Mouse (Mus musculus) heart, postnatal 0 days (tissue): ENCODE data around the gene Manbal. TPM values are rescaled to one million over a fixed set of nuclear protein-coding genes. Genes with fewer than 3 reads are reported as not detected.
A peak's percentile ranks its signal among the peaks of the same experiment; 100 is the strongest.

Experiments
- ATAC-seq: fragments of 200-750 bp; cut with Nextera tagmentation; 2 replicates; pipeline ENCODE4 v1.8.0; 2017; ENCODE audit warnings: low read depth, moderate number of reproducible peaks, moderate library complexity; ENCODE audit not compliant: insufficient read depth
- DNase-seq: peaks from one replicate; pipeline ENCODE4 v3.0.0-alpha.2; 2016; ENCODE audit warnings: low spot score
- H3K27ac ChIP-seq: fragments of 300-500 bp; sonication (generic); 2 replicates; pipeline ENCODE4 v1.5.1; 2014; ENCODE audit warnings: low read depth, mild to moderate bottlenecking
- H3K27me3 ChIP-seq: fragments of 300-500 bp; sonication (generic); 2 replicates; pipeline ENCODE4 v1.6.1; 2014; ENCODE audit warnings: low read length, mixed read lengths; ENCODE audit not compliant: control insufficient read depth, insufficient read depth
- H3K36me3 ChIP-seq: fragments of 300-500 bp; sonication (generic); replicated peaks from 2 replicates; pipeline ENCODE4 v1.6.1; 2014; ENCODE audit warnings: low read length, mixed read lengths; ENCODE audit not compliant: control insufficient read depth, insufficient read depth
- H3K4me1 ChIP-seq: fragments of 300-500 bp; sonication (generic); 2 replicates; pipeline ENCODE4 v1.6.1; 2014; ENCODE audit warnings: antibody characterized with exemption; ENCODE audit not compliant: control insufficient read depth, insufficient read depth
- H3K4me2 ChIP-seq: fragments of 300-500 bp; sonication (generic); 2 replicates; pipeline ENCODE4 v1.6.1; 2014; ENCODE audit warnings: low read depth, mild to moderate bottlenecking, low read length, moderate library complexity
- H3K4me3 ChIP-seq: fragments of 300-500 bp; sonication (generic); 2 replicates; pipeline ENCODE4 v1.5.1; 2014; ENCODE audit warnings: low read depth, low read length
- H3K9ac ChIP-seq: fragments of 300-500 bp; sonication (generic); replicated peaks from 2 replicates; pipeline ENCODE4 v1.6.1; 2014; ENCODE audit warnings: low read depth, low read length, mixed read lengths
- H3K9me3 ChIP-seq: fragments of 300-500 bp; sonication (generic); replicated peaks from 2 replicates; pipeline ENCODE4 v1.6.1; 2016; ENCODE audit warnings: low read length; ENCODE audit not compliant: control insufficient read depth
- CTCF ChIP-seq: IDR thresholded peaks from 2 replicates; pipeline ENCODE4 v1.5.1; 2016; ENCODE audit warnings: antibody characterized with exemption, control low read depth, low read depth
- EP300 ChIP-seq: IDR thresholded peaks from 2 replicates; pipeline ENCODE4 v1.6.1; 2016; ENCODE audit warnings: antibody characterized with exemption, low read depth
- WGBS: fragments of 180-500 bp; shearing (Covaris S2); extraction: QIAGEN DNeasy Blood & Tissue Kit; methylation state at CpG from one replicate; pipeline ENCODE4 v1.1.7; 2014; 5-methylcytosine and 5-hydroxymethylcytosine counted together
- polyA plus RNA-seq: library from polyadenylated mRNA; unstranded; fragments of >200 nt; fragmentation: Nextera tagmentation; extraction: Ambion mirVana; gene quantifications from 2 replicates; pipeline ENCODE4 v1.2.1, GENCODE M21; 2015
- total RNA-seq: library from RNA; depleted of rRNA; stranded (reverse); fragments of >200 nt; gene quantifications from 2 replicates; pipeline ENCODE4 v1.2.3, GENCODE M21; 2014; ENCODE audit warnings: low replicate concordance

Manbal gene
- total and polyA plus RNA-seq, 2 experiments from 2014 or later, result 23.6 to 55.5 TPM

DNA sequence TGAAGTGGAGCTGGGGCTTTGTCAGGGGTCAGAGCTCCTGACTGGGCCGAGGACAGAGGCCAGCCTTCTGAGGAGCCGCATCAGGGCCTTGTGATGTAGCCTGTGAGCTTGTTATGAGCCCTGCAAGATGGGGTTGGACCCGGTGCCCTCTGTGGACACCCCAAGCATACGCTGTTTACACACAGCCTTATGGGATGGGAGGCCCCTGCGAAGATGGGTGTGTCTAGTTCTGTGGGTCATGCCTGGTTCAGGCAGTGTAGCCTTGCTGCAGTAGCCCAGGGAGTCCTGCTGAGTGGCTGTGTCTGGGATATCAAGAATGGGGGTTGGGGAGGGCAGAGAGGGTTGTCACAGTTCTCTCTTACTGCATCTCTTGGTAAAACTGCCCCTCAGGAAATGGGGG, 64.5 kb downstream of the Manbal start:
- TF ChIP-seq CTCF, result no peak
- no peak for TF ChIP-seq EP300
- Histone ChIP-seq H3K9me3 (no peaks in the 10 kb centered on the region), H3K9ac (no peak overlapping the region), H3K4me1 (peaks cover 16% of the 10 kb centered on the region; the same call in 1 of the 2 replicates), H3K27me3 (no peaks in the 10 kb centered on the region), H3K4me3 (no peak overlapping the region), H3K27ac (no peak overlapping the region), H3K36me3 (no peaks in the 10 kb centered on the region), H3K4me2 (no peak overlapping the region)
- DNase-seq (no peak), ATAC-seq (no peak)
- WGBS, result 75% methylated on average over 5 of the region's 5 CpGs

DNA sequence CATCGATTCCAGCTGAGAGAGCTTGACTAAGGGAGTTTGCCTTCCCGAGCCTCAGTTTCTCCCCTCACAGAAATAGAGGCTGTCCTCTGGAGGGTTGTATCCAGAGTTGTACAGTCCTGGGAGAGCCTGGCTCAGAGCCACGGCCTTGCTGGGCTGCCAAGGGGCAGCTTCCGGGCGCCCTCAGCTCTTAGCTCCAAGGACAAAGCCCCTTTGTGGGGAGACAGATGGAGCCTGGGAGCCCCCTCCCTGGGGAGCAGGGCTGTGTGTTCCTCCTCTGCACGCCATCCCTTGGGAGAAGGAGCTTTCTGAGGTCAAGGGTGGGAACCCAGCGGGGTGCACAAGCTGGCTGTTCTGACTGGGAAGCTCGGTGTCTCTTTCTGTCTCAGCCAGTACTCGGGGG, 65.1 kb downstream of the Manbal start:
- Histone ChIP-seq H3K27ac (0 out of 2 replicates have a peak overlapping the region, but pooled peaks have one; percentile 13), H3K36me3 (no peaks in the 10 kb centered on the region), H3K9me3 (no peaks in the 10 kb centered on the region), H3K4me3 (no peak overlapping the region), H3K27me3 (no peaks in the 10 kb centered on the region), H3K4me2 (no peak overlapping the region), H3K9ac (no peak overlapping the region; the same call in 1 of the 2 replicates), H3K4me1 (peaks cover 16% of the 10 kb centered on the region; the same call in 1 of the 2 replicates)
- ATAC-seq (no peak), DNase-seq (no peak)
- WGBS, result 56% methylated on average over 9 of the region's 9 CpGs
- TF ChIP-seq CTCF (no peak), EP300 (no peak)

- H3K4me3 ChIP-seq, result no peak overlapping the region
- ATAC-seq, result no peak
- H3K9me3 ChIP-seq, result no peaks in the 10 kb centered on the region
- DNase-seq, result no peak
- H3K27ac ChIP-seq, result no peak overlapping the region
- 47% methylated on average over 9 of the region's 9 CpGs for WGBS
- TF ChIP-seq EP300 (no peak), CTCF (no peak)
- no peaks in the 10 kb centered on the region for H3K36me3 ChIP-seq
- peaks cover 16% of the 10 kb centered on the region; the same call in 1 of the 2 replicates for H3K4me1 ChIP-seq
- H3K27me3 ChIP-seq, result no peaks in the 10 kb centered on the region
- H3K4me2 ChIP-seq, result no peak overlapping the region
- H3K9ac ChIP-seq, result no peak overlapping the region
These were observed 66.6 kb downstream of the Manbal start for GRCm38 (mm10) chr2:157434041-157434440.

- whole genome bisulfite sequencing, result 29% methylated on average over 6 of the region's 6 CpGs
- TF ChIP-seq CTCF (no peak), EP300 (no peak)
- Histone ChIP-seq H3K4me1 (peaks cover 16% of the 10 kb centered on the region; the same call in 1 of the 2 replicates), H3K4me3 (no peak overlapping the region), H3K9ac (no peak overlapping the region), H3K27me3 (no peaks in the 10 kb centered on the region), H3K4me2 (no peak overlapping the region), H3K27ac (no peak overlapping the region), H3K9me3 (no peaks in the 10 kb centered on the region), H3K36me3 (no peaks in the 10 kb centered on the region)
- no peak for DNase-seq
- ATAC-seq, result 0 out of 2 replicates have a peak, but pooled peaks have one; percentile 27
These were observed 67.1 kb downstream of the Manbal start for GRCm38 (mm10) chr2:157434497-157434896.

DNA sequence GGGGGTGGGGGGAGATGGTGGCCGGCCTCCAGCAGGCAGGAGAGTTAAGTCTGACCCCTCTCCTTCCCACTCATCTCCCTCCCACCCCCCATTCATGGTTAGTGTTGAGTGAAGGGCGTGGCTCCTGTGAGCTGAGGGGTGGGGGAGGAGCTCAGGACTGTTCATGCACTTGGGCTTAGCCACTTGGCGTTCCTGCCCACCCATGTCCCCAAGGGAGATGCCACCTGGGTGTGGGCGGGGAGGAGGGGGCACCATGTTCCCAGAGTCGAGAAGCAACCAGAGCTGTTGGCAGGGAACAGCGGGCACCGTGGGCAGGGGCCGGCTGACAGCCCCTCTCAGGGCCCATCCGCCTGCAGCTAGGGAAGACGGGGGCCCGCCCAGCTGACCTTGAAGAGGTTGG, 69.1 kb downstream of the Manbal start:
- WGBS, result 76% methylated on average over 11 of the region's 11 CpGs
- no peak for DNase-seq
- H3K4me3 ChIP-seq, result no peak overlapping the region
- H3K9me3 ChIP-seq, result no peaks in the 10 kb centered on the region
- H3K9ac ChIP-seq, result no peak overlapping the region
- ATAC-seq, result no peak
- no peak overlapping the region for H3K27ac ChIP-seq
- TF ChIP-seq CTCF (no peak), EP300 (no peak)
- H3K36me3 ChIP-seq, result 0 out of 2 replicates have a peak, but pooled peaks cover 8% of the 10 kb centered on the region
- H3K4me2 ChIP-seq, result no peak overlapping the region
- H3K27me3 ChIP-seq, result no peaks in the 10 kb centered on the region
- peaks cover 16% of the 10 kb centered on the region; the same call in 1 of the 2 replicates for H3K4me1 ChIP-seq

DNA sequence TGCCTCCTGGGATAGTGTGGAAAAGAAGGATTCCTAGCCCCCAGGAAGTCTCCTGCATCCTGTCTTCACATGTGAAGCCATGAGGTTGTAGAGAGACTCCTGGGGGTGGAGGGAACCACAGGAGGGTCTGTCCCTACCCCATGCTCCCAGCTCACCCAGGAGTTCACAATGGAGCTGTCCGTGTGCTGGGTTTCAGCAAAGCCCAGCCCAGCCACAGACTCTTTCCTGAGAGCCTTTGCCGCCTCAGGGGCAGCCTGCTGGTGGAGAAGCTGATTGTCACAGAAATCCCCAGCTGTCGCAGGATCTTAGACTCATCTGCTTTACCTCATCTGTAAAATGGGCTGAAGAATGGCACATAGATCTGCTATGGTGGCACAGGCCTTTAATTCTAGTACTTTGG, 69.7 kb downstream of the Manbal start:
- WGBS, result 84% methylated on average over 3 of the region's 3 CpGs
- Histone ChIP-seq H3K36me3 (0 out of 2 replicates have a peak, but pooled peaks cover 9% of the 10 kb centered on the region), H3K4me1 (peaks cover 14% of the 10 kb centered on the region; the same call in 1 of the 2 replicates), H3K4me2 (no peak overlapping the region), H3K9me3 (no peaks in the 10 kb centered on the region), H3K27me3 (no peaks in the 10 kb centered on the region), H3K27ac (no peak overlapping the region), H3K9ac (no peak overlapping the region), H3K4me3 (no peak overlapping the region)
- TF ChIP-seq CTCF (no peak), EP300 (no peak)
- ATAC-seq, result no peak
- DNase-seq, result no peak
